ENCODE assay signal across 21 mouse cellular contexts in genomic region chr1:191073486-191073885, GRCm38 (mm10). TPM values are rescaled to one million over a fixed set of nuclear protein-coding genes. Genes with fewer than 3 reads are reported as not detected.
DNase-seq lines count a peak whose midpoint lies in the region; ATAC-seq and TF ChIP-seq lines count a peak whose summit lies in the region.
"Had no signal": no experiment of that assay in that cellular context is flagged by ENCODE, and none has a peak within 500 bp of the region (broad histone marks: within the 10 kb centered on the region; RNA-seq: fewer than 3 reads in every experiment).

No protein-coding gene starts in this region.

- TF ChIP-seq EP300 in liver, postnatal 0 days (IDR thresholded peaks at IDR 0.05; ENCODE audit: low read depth), result no peak

- no peak overlapping the region for H3K4me3 ChIP-seq in intestine, embryonic 16.5 days (ENCODE audit: low read length)
- no peak overlapping the region for H3K4me3 ChIP-seq in intestine, embryonic 15.5 days (replicated peaks)
- H3K4me3 ChIP-seq in liver, postnatal 0 days (ENCODE audit: low read depth, low read length), result no peak overlapping the region
- no peak overlapping the region for H3K4me3 ChIP-seq in intestine, postnatal 0 days (ENCODE audit: low read depth, low read length)
- H3K4me3 ChIP-seq in midbrain, embryonic 11.5 days (ENCODE audit: low read depth, low read length), result no peak overlapping the region
- H3K4me3 ChIP-seq: embryonic facial prominence, embryonic 15.5 days; hindbrain, embryonic 10.5 days; limb, embryonic 12.5 days; midbrain, embryonic 13.5 days had no signal

- TF ChIP-seq CTCF in liver, postnatal 0 days (IDR thresholded peaks at IDR 0.05; ENCODE audit: low read depth), result no peak
- no peak for TF ChIP-seq CTCF in intestine, postnatal 0 days (IDR thresholded peaks at IDR 0.05; ENCODE audit: low read depth)

- peaks cover 7% of the 10 kb centered on the region; the same call in 1 of the 2 replicates for H3K4me1 ChIP-seq in intestine, embryonic 16.5 days (ENCODE audit: control insufficient read depth, insufficient read depth, low read length)
- 0 out of 2 replicates have a peak, but pooled peaks cover 5% of the 10 kb centered on the region for H3K4me1 ChIP-seq in intestine, embryonic 15.5 days (replicated peaks)
- peaks cover 13% of the 10 kb centered on the region for H3K4me1 ChIP-seq in liver, postnatal 0 days (ENCODE audit: insufficient read depth)
- 0 out of 2 replicates have a peak, but pooled peaks cover 3% of the 10 kb centered on the region for H3K4me1 ChIP-seq in intestine, postnatal 0 days (replicated peaks; ENCODE audit: control insufficient read depth, insufficient read depth, low read length)
- no peaks in the 10 kb centered on the region for H3K4me1 ChIP-seq in midbrain, embryonic 11.5 days (ENCODE audit: control insufficient read depth, insufficient read depth, low read length)
- H3K4me1 ChIP-seq: embryonic facial prominence, embryonic 15.5 days; hindbrain, embryonic 10.5 days; limb, embryonic 12.5 days; midbrain, embryonic 13.5 days had no signal

- H3K27me3 ChIP-seq in intestine, embryonic 16.5 days (replicated peaks; ENCODE audit: control insufficient read depth, insufficient read depth, low read length), result no peaks in the 10 kb centered on the region
- no peaks in the 10 kb centered on the region for H3K27me3 ChIP-seq in intestine, embryonic 15.5 days (replicated peaks)
- no peaks in the 10 kb centered on the region for H3K27me3 ChIP-seq in liver, postnatal 0 days (ENCODE audit: insufficient read depth, low read length)
- H3K27me3 ChIP-seq in intestine, postnatal 0 days (replicated peaks; ENCODE audit: control insufficient read depth, insufficient read depth, low read length), result no peaks in the 10 kb centered on the region
- no peaks in the 10 kb centered on the region for H3K27me3 ChIP-seq in midbrain, embryonic 11.5 days (ENCODE audit: control insufficient read depth, insufficient read depth, low read length)
- H3K27me3 ChIP-seq: embryonic facial prominence, embryonic 15.5 days; limb, embryonic 12.5 days; midbrain, embryonic 13.5 days had no signal

- H3K9ac ChIP-seq in intestine, embryonic 16.5 days (ENCODE audit: low read depth, low read length), result no peak overlapping the region
- no peak overlapping the region for H3K9ac ChIP-seq in intestine, embryonic 15.5 days
- no peak overlapping the region for H3K9ac ChIP-seq in liver, postnatal 0 days (replicated peaks)
- peak overlapping the region; percentile 34; the same call in 1 of the 2 replicates for H3K9ac ChIP-seq in intestine, postnatal 0 days (ENCODE audit: low read depth, low read length)
- H3K9ac ChIP-seq in midbrain, embryonic 11.5 days (ENCODE audit: low read length), result no peak overlapping the region
- H3K9ac ChIP-seq: embryonic facial prominence, embryonic 15.5 days; limb, embryonic 12.5 days; midbrain, embryonic 13.5 days had no signal

- no peak for ATAC-seq in intestine, embryonic 16.5 days
- ATAC-seq in intestine, embryonic 15.5 days, result no peak
- no peak; the same call in 1 of the 2 replicates for ATAC-seq in liver, postnatal 0 days
- ATAC-seq in intestine, postnatal 0 days, result no peak
- no peak for ATAC-seq in midbrain, embryonic 11.5 days (ENCODE audit: low FRiP score)
- ATAC-seq: activated CD4-positive, CD25-positive, alpha-beta regulatory T cell, adult 4 months; forebrain, embryonic 16.5 days; hindbrain, embryonic 16.5 days; midbrain, embryonic 13.5 days had no signal

- WGBS in intestine, embryonic 16.5 days, result 76% methylated on average over 4 of the region's 4 CpGs
- WGBS in intestine, embryonic 15.5 days, result 81% methylated on average over 4 of the region's 4 CpGs
- WGBS in liver, postnatal 0 days (ENCODE audit: insufficient replicate concordance), result 68% methylated on average over 4 of the region's 4 CpGs
- 61% methylated on average over 4 of the region's 4 CpGs for WGBS in intestine, postnatal 0 days
- 92% methylated on average over 4 of the region's 4 CpGs for WGBS in midbrain, embryonic 11.5 days

- no peaks in the 10 kb centered on the region; the same call in 1 of the 2 replicates for H3K36me3 ChIP-seq in intestine, embryonic 16.5 days (ENCODE audit: control insufficient read depth, insufficient read depth, low read length)
- H3K36me3 ChIP-seq in intestine, embryonic 15.5 days, result peaks cover 22% of the 10 kb centered on the region
- H3K36me3 ChIP-seq in liver, postnatal 0 days (replicated peaks; ENCODE audit: insufficient read depth, low read length), result peaks cover 56% of the 10 kb centered on the region
- peaks cover 16% of the 10 kb centered on the region; the same call in 1 of the 2 replicates for H3K36me3 ChIP-seq in intestine, postnatal 0 days (ENCODE audit: control insufficient read depth, insufficient read depth)
- peaks cover 19% of the 10 kb centered on the region for H3K36me3 ChIP-seq in midbrain, embryonic 11.5 days (ENCODE audit: control insufficient read depth, insufficient read depth, low read length)

- H3K9me3 ChIP-seq in intestine, embryonic 16.5 days (ENCODE audit: control insufficient read depth, low read length), result no peaks in the 10 kb centered on the region
- no peaks in the 10 kb centered on the region for H3K9me3 ChIP-seq in intestine, embryonic 15.5 days
- H3K9me3 ChIP-seq in liver, postnatal 0 days (ENCODE audit: low read length), result no peaks in the 10 kb centered on the region
- no peaks in the 10 kb centered on the region for H3K9me3 ChIP-seq in intestine, postnatal 0 days (ENCODE audit: control insufficient read depth)
- H3K9me3 ChIP-seq in midbrain, embryonic 11.5 days (ENCODE audit: control insufficient read depth, low read length), result no peaks in the 10 kb centered on the region
- H3K9me3 ChIP-seq: embryonic facial prominence, embryonic 15.5 days; hindbrain, embryonic 10.5 days; limb, embryonic 12.5 days; midbrain, embryonic 13.5 days had no signal

- H3K4me2 ChIP-seq in intestine, embryonic 16.5 days (ENCODE audit: low read depth, low read length), result no peak overlapping the region
- no peak overlapping the region for H3K4me2 ChIP-seq in intestine, embryonic 15.5 days (replicated peaks)
- H3K4me2 ChIP-seq in liver, postnatal 0 days (ENCODE audit: low read depth, low read length), result no peak overlapping the region
- H3K4me2 ChIP-seq in intestine, postnatal 0 days (replicated peaks; ENCODE audit: low read depth), result no peak overlapping the region
- H3K4me2 ChIP-seq in midbrain, embryonic 11.5 days, result no peak overlapping the region
- H3K4me2 ChIP-seq: embryonic facial prominence, embryonic 15.5 days; limb, embryonic 12.5 days; midbrain, embryonic 13.5 days had no signal

- peak overlapping the region; percentile 85; the same call in 1 of the 2 replicates for H3K27ac ChIP-seq in intestine, embryonic 16.5 days (ENCODE audit: low read length)
- H3K27ac ChIP-seq in intestine, embryonic 15.5 days, result no peak overlapping the region
- peak overlapping the region; percentile 74 for H3K27ac ChIP-seq in liver, postnatal 0 days (ENCODE audit: low read depth)
- peak overlapping the region; percentile 96 for H3K27ac ChIP-seq in intestine, postnatal 0 days (ENCODE audit: low read depth, low read length)
- no peak overlapping the region for H3K27ac ChIP-seq in midbrain, embryonic 11.5 days (ENCODE audit: low read depth, low read length)
- H3K27ac ChIP-seq: hindbrain, embryonic 10.5 days; kidney, postnatal 0 days; limb, embryonic 12.5 days; midbrain, embryonic 13.5 days had no signal

- no peak for DNase-seq in liver, postnatal 0 days
- no peak for DNase-seq in liver
- no peak for DNase-seq in midbrain, embryonic 11.5 days (ENCODE audit: low spot score, missing footprints)
- no peak for DNase-seq in urinary bladder, adult 18-20 months (ENCODE audit: low spot score in 2 of 2)
- DNase-seq: cerebellum, adult 8-10 months; layer of hippocampus, postnatal 36 days had no signal

RNA-seq across cellular contexts. Expression of gene Nsl1, which starts 10.7 kb away (rescaled TPM):
- 14.0 and 16.2 TPM in 2 replicates for polyA plus RNA-seq in intestine, embryonic 16.5 days (2015; fragmentation: Nextera tagmentation; extraction: Ambion mirVana)
- polyA plus RNA-seq in intestine, embryonic 15.5 days (2015; fragmentation: Nextera tagmentation; extraction: Ambion mirVana), result 17.0 and 18.8 TPM in 2 replicates
- polyA plus RNA-seq in liver, postnatal 0 days (2015; fragmentation: Nextera tagmentation; extraction: Ambion mirVana), result 5.2 and 5.7 TPM in 2 replicates
- polyA plus RNA-seq in intestine, postnatal 0 days (2015; fragmentation: Nextera tagmentation; extraction: Ambion mirVana), result 3.8 TPM in 2 replicates
- polyA plus RNA-seq in midbrain, embryonic 11.5 days (2014; fragmentation: Nextera tagmentation; extraction: Ambion mirVana), result 21.9 and 22.8 TPM in 2 replicates

RNA-seq across cellular contexts. Expression of gene Tatdn3, which starts 10.8 kb away (rescaled TPM):
- polyA plus RNA-seq in intestine, embryonic 16.5 days (2015; fragmentation: Nextera tagmentation; extraction: Ambion mirVana), result 13.4 and 13.9 TPM in 2 replicates
- 11.9 and 12.6 TPM in 2 replicates for polyA plus RNA-seq in intestine, embryonic 15.5 days (2015; fragmentation: Nextera tagmentation; extraction: Ambion mirVana)
- 6.0 and 6.5 TPM in 2 replicates for polyA plus RNA-seq in liver, postnatal 0 days (2015; fragmentation: Nextera tagmentation; extraction: Ambion mirVana)
- 17.3 and 18.1 TPM in 2 replicates for polyA plus RNA-seq in intestine, postnatal 0 days (2015; fragmentation: Nextera tagmentation; extraction: Ambion mirVana)
- 11.3 and 11.6 TPM in 2 replicates for polyA plus RNA-seq in midbrain, embryonic 11.5 days (2014; fragmentation: Nextera tagmentation; extraction: Ambion mirVana)

RNA-seq across cellular contexts. Expression of gene Batf3, which starts 24.2 kb away (rescaled TPM):
- 8.4 and 9.0 TPM in 2 replicates for polyA plus RNA-seq in intestine, embryonic 16.5 days (2015; fragmentation: Nextera tagmentation; extraction: Ambion mirVana)
- 7.2 and 10.5 TPM in 2 replicates for polyA plus RNA-seq in intestine, embryonic 15.5 days (2015; fragmentation: Nextera tagmentation; extraction: Ambion mirVana)
- 1.6 and 2.2 TPM in 2 replicates for polyA plus RNA-seq in liver, postnatal 0 days (2015; fragmentation: Nextera tagmentation; extraction: Ambion mirVana)
- 6.9 and 7.3 TPM in 2 replicates for polyA plus RNA-seq in intestine, postnatal 0 days (2015; fragmentation: Nextera tagmentation; extraction: Ambion mirVana)
- 2.9 and 3.5 TPM in 2 replicates for polyA plus RNA-seq in midbrain, embryonic 11.5 days (2014; fragmentation: Nextera tagmentation; extraction: Ambion mirVana)
- polyA plus RNA-seq: activated CD4-positive, CD25-positive, alpha-beta regulatory T cell, adult 4 months had no signal

RNA-seq across cellular contexts. Expression of gene Spata45, which starts 37.0 kb away (rescaled TPM):
- 0.61 TPM in 1 of 2 replicates, not detected in the other for polyA plus RNA-seq in intestine, embryonic 16.5 days (2015; fragmentation: Nextera tagmentation; extraction: Ambion mirVana)
- not detected in 2 replicates for polyA plus RNA-seq in intestine, embryonic 15.5 days (2015; fragmentation: Nextera tagmentation; extraction: Ambion mirVana)
- 0.49 TPM in 1 of 2 replicates, not detected in the other for polyA plus RNA-seq in liver, postnatal 0 days (2015; fragmentation: Nextera tagmentation; extraction: Ambion mirVana)
- 1.1 TPM in 2 replicates for polyA plus RNA-seq in intestine, postnatal 0 days (2015; fragmentation: Nextera tagmentation; extraction: Ambion mirVana)
- not detected in 2 replicates for polyA plus RNA-seq in midbrain, embryonic 11.5 days (2014; fragmentation: Nextera tagmentation; extraction: Ambion mirVana)
- polyA plus RNA-seq: activated CD4-positive, CD25-positive, alpha-beta regulatory T cell, adult 4 months; embryonic facial prominence, embryonic 15.5 days; forebrain, embryonic 16.5 days; heart, embryonic 14.5 days; hindbrain, embryonic 10.5 days; hindbrain, embryonic 16.5 days; kidney, postnatal 0 days; limb, embryonic 12.5 days; liver, embryonic 16.5 days; lung, postnatal 0 days; midbrain, embryonic 13.5 days; neural tube, embryonic 11.5 days had no signal

RNA-seq across cellular contexts. Expression of gene Flvcr1, which starts 47.5 kb away (rescaled TPM):
- 8.4 and 14.2 TPM in 2 replicates for polyA plus RNA-seq in intestine, embryonic 16.5 days (2015; fragmentation: Nextera tagmentation; extraction: Ambion mirVana)
- polyA plus RNA-seq in intestine, embryonic 15.5 days (2015; fragmentation: Nextera tagmentation; extraction: Ambion mirVana), result 9.8 and 10.7 TPM in 2 replicates
- polyA plus RNA-seq in liver, postnatal 0 days (2015; fragmentation: Nextera tagmentation; extraction: Ambion mirVana), result 2.6 and 3.0 TPM in 2 replicates
- polyA plus RNA-seq in intestine, postnatal 0 days (2015; fragmentation: Nextera tagmentation; extraction: Ambion mirVana), result 57.4 and 65.5 TPM in 2 replicates
- 11.3 and 11.9 TPM in 2 replicates for polyA plus RNA-seq in midbrain, embryonic 11.5 days (2014; fragmentation: Nextera tagmentation; extraction: Ambion mirVana)

Comparison
In these comparisons a context has a peak if more than half of its experiments do, and no peak if none do; other contexts are left out.
1. H3K27ac ChIP-seq: peak in intestine, embryonic 16.5 days (single experiment), liver, postnatal 0 days (single experiment) and intestine, postnatal 0 days (single experiment); none in intestine, embryonic 15.5 days (single experiment) and midbrain, embryonic 11.5 days (single experiment).